Mouse (Mus musculus): ENCODE measurements around the gene Gm8265.
"Not testable (repeated sequence)": the region's sequence is repeated elsewhere in the genome, so short reads cannot be mapped to it uniquely, and the experiment has no call there.

Gm8265 gene

GRCm38 (mm10) chr14:5632928-5633327, at the start of gene Gm8265:
Gm8265 (minus strand) TSS chr14:5633028.
- DNase-seq, result not testable (repeated sequence)

Data from thymus, adult 18-20 months (tissue).